Mouse (Mus musculus) midbrain, embryonic 14.5 days (tissue): ENCODE measurements around the gene Cdc42se1. TPM values are rescaled to one million over a fixed set of nuclear protein-coding genes. Genes with fewer than 3 reads are reported as not detected.

ENCODE experiments used
- ATAC-seq: fragments of 200-750 bp; cut with Nextera tagmentation; 2 replicates; pipeline ENCODE4 v1.8.0; 2017; ENCODE audit warnings: moderate number of reproducible peaks, moderate library complexity; ENCODE audit not compliant: low FRiP score, low TSS enrichment
- DNase-seq: peaks from one replicate; pipeline ENCODE4 v3.0.0-alpha.2; 2015
- H3K27ac ChIP-seq: fragments of 300-500 bp; sonication (generic); replicated peaks from 2 replicates; pipeline ENCODE4 v1.5.1; 2014; ENCODE audit warnings: mild to moderate bottlenecking, low read depth, low read length, moderate library complexity
- H3K27me3 ChIP-seq: fragments of 300-500 bp; sonication (generic); 2 replicates; pipeline ENCODE4 v1.6.1; 2014; ENCODE audit warnings: low read length, control low read depth, mixed read lengths; ENCODE audit not compliant: control insufficient read depth, insufficient read depth
- H3K36me3 ChIP-seq: fragments of 300-500 bp; sonication (generic); 2 replicates; pipeline ENCODE4 v1.6.1; 2014; ENCODE audit warnings: low read length, control low read depth; ENCODE audit not compliant: control insufficient read depth, insufficient read depth
- H3K4me1 ChIP-seq: fragments of 300-500 bp; sonication (generic); 2 replicates; pipeline ENCODE4 v1.6.1; 2014; ENCODE audit warnings: mild to moderate bottlenecking, antibody characterized with exemption, low read length, control low read depth; ENCODE audit not compliant: control insufficient read depth, insufficient read depth
- H3K4me2 ChIP-seq: fragments of 300-500 bp; sonication (generic); 2 replicates; pipeline ENCODE4 v1.6.1; 2014; ENCODE audit warnings: mild to moderate bottlenecking, low read length, moderate library complexity
- H3K4me3 ChIP-seq: fragments of 300-500 bp; sonication (generic); replicated peaks from 2 replicates; pipeline ENCODE4 v1.5.1; 2014; ENCODE audit warnings: low read depth, low read length
- H3K9ac ChIP-seq: fragments of 300-500 bp; sonication (generic); replicated peaks from 2 replicates; pipeline ENCODE4 v1.6.1; 2014; ENCODE audit warnings: mild to moderate bottlenecking, low read length, moderate library complexity
- H3K9me3 ChIP-seq: fragments of 300-500 bp; sonication (generic); 2 replicates; pipeline ENCODE4 v1.6.1; 2016; ENCODE audit warnings: low read length, control low read depth, mixed read lengths; ENCODE audit not compliant: control insufficient read depth
- WGBS: fragments of 180-500 bp; shearing (Covaris S2); extraction: QIAGEN DNeasy Blood & Tissue Kit; methylation state at CpG from one replicate; pipeline ENCODE4 v1.1.7; 2014; 5-methylcytosine and 5-hydroxymethylcytosine counted together
- polyA plus RNA-seq: library from polyadenylated mRNA; unstranded; fragments of >200 nt; fragmentation: Nextera tagmentation; extraction: Ambion mirVana; gene quantifications from 2 replicates; pipeline ENCODE4 v1.2.1, GENCODE M21; 2014

Gene Cdc42se1
- polyA plus RNA-seq, 1 experiment from 2014 or later = 64.5 TPM

DNA sequence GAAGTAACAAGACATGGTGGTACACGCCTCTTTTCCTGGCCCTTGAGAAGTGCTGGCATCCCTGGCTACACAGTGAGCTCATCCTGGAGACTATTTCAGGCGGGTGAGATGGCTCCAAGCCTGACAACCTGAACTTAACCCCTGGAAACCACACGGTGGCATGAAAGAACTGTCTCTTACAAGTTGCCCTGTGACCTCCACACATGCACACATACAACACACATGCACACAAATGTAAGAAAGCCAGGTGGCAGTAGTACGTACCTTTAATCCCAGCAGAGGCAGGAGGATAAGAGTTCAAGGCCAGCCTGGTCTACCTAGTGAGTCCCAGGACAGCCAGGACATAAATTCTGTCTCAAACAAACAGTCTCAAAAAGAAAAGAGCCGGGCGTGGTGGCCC is 10.5 kb downstream of the Cdc42se1 start:
- H3K4me2 ChIP-seq = no peak overlapping the region
- no peak for DNase-seq
- H3K4me3 ChIP-seq = no peak overlapping the region
- H3K27ac ChIP-seq = no peak overlapping the region
- 89% methylated on average over 6 of the region's 6 CpGs for WGBS
- H3K27me3 ChIP-seq = no peaks in the 10 kb centered on the region
- peaks cover 43% of the 10 kb centered on the region for H3K36me3 ChIP-seq
- ATAC-seq = no peak
- H3K9me3 ChIP-seq = no peaks in the 10 kb centered on the region
- no peak overlapping the region for H3K9ac ChIP-seq
- H3K4me1 ChIP-seq = no peaks in the 10 kb centered on the region

DNA sequence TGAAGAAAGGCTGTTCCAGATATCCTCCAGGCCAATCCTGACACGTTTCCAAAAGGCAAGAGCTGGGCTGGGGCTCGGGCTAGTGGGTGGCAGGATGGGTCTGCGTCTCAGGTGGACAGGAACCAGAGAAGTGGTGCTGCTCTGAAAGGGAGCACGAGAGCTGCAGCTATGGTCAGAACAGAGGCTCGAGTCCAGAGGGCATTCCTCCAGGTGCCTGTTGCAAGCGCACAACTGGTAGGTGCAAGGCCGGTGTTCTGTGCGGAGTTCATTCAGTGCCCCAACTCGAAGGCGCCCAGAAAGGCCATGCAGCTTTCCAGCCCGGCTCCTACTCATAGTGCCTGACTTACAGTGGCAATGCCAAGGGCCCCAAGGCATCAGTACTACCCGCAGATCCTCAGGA is 11.4 kb downstream of the Cdc42se1 start:
- Histone ChIP-seq H3K4me2 (no peak overlapping the region), H3K4me1 (no peaks in the 10 kb centered on the region), H3K27me3 (no peaks in the 10 kb centered on the region), H3K27ac (no peak overlapping the region), H3K9me3 (no peaks in the 10 kb centered on the region), H3K36me3 (peaks cover 33% of the 10 kb centered on the region), H3K9ac (no peak overlapping the region), H3K4me3 (no peak overlapping the region)
- ATAC-seq (no peak), DNase-seq (no peak)
- 91% methylated on average over 12 of the region's 12 CpGs for WGBS

DNA sequence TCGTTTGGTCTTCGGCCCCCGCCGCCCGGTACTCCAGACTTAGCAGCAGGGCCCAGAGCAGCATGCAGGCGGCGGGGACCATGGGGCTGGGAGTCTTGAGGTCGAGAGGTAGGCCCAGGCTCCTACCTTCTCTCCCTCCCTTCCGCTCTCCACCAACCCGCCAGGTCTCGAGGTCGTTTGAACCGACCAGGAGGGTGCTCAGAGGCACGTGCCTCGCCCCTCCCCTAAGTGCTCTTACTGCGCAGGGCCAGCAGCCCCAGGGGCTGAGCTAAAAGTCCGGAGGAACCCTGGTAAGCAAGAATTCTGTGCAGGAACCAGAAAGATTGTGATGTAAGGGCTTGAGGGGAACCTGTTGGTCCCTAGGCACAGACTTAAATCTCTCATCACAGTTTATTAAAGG is 12.4 kb downstream of the Cdc42se1 start:
- no peak overlapping the region for H3K27ac ChIP-seq
- WGBS = 40% methylated on average over 17 of the region's 17 CpGs
- no peak overlapping the region for H3K4me3 ChIP-seq
- ATAC-seq (no peak), DNase-seq (no peak)
- peaks cover 27% of the 10 kb centered on the region for H3K36me3 ChIP-seq
- no peak overlapping the region for H3K4me2 ChIP-seq
- no peaks in the 10 kb centered on the region for H3K4me1 ChIP-seq
- H3K9ac ChIP-seq = peak overlapping the region; percentile 6; the same call in 1 of the 2 replicates
- H3K9me3 ChIP-seq = no peaks in the 10 kb centered on the region
- no peaks in the 10 kb centered on the region for H3K27me3 ChIP-seq

DNA sequence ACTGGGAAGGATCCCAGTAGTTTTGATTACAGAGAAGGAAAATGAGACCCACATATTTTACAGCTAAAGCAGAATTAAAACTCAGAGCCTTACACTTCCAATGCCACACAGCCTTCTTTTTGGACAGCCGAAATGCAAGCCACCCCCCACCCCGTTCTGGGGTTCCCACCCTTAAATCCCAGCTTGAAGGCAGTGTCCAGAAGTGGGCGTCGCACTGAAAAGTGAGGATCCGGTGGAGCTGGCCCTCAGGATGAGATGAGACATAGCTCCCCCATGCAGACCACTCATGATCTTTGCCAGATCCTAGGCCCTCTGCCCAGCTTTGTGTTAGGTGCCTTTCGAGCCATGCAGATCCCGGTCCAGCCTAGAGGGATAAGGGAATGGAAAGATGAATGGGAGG is 13.0 kb downstream of the Cdc42se1 start, which contains the start of gene Gm128:
Gene Gm128, minus strand, starts transcription at position 101 of the 400 bp plus-strand sequence.
- Histone ChIP-seq H3K4me3 (no peak within 1 kb of the TSS), H3K9ac (peak within 1 kb of the TSS; percentile 6; the same call in 1 of the 2 replicates), H3K27me3 (no peaks in the 10 kb centered on the region), H3K36me3 (peaks cover 21% of the 10 kb centered on the region; the same call in 1 of the 2 replicates), H3K9me3 (no peaks in the 10 kb centered on the region), H3K4me2 (no peak within 1 kb of the TSS), H3K4me1 (no peaks in the 10 kb centered on the region), H3K27ac (no peak within 1 kb of the TSS)
- ATAC-seq = no peak
- WGBS = 78% methylated on average over 7 of the region's 7 CpGs
- DNase-seq = no peak

DNA sequence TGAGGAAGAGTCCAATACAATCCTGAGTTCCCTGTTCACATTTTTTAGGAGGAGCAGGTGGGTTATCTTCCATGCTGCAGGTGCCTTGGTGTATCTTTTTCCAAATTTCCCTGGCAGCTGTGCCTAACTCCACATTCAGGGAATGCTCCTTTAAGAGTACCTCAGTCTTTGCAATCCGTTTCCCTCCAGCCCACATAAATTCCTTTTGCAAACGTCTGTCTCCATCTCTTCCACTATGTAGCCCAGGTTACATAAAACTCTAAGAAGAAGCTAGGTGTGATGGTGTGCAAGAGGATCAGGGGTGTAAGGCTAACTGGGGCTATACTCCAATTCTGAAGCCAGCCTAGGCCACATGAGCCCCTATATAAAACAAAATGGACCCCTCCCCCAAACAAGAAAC is 14.6 kb downstream of the Cdc42se1 start:
- H3K27me3 ChIP-seq = no peaks in the 10 kb centered on the region
- no peaks in the 10 kb centered on the region for H3K4me1 ChIP-seq
- H3K9ac ChIP-seq = no peak overlapping the region
- ATAC-seq (no peak), DNase-seq (no peak)
- WGBS = 86% methylated on average over 2 of the region's 2 CpGs
- H3K27ac ChIP-seq = no peak overlapping the region
- no peak overlapping the region for H3K4me2 ChIP-seq
- H3K9me3 ChIP-seq = no peaks in the 10 kb centered on the region
- peaks cover 9% of the 10 kb centered on the region; the same call in 1 of the 2 replicates for H3K36me3 ChIP-seq
- no peak overlapping the region for H3K4me3 ChIP-seq

DNA sequence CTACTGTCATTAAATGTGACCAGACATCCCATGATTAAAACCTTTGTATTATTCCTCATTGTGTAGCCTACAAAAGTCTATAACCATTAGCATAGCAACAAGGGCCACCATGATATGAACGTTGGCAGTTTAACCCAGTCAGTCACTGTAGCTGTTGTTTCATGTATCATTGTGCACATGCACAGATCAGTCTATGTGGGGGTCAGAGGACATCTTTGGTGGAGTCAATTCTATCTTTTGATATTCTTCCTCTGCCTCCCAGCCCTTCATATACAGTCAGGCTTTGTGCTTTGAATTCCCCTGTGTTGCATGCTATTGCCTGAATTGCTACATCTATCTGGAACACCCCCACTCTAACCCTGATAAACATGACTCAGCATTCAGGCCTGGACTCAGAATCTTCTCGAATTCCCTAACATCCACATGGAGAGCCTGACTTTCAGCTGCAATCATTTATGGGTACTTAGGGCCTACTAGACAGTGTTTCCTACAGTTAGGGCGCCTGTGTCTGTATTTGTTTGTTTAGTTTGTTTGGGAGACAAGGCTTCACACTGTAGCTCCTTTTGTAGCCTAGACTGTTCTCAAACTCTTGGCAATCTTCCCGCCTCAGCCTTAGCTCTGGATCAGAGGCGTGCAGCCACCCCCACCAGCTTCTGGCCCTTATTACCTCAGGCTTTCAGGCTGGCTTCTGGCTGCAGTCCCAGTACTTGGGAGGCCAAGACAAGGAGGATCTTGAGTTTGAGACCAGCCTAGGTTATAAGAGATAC is 18.1 kb downstream of the Cdc42se1 start:
- H3K4me2 ChIP-seq = no peak overlapping the region
- peaks cover 8% of the 10 kb centered on the region; the same call in 1 of the 2 replicates for H3K36me3 ChIP-seq
- no peak overlapping the region for H3K9ac ChIP-seq
- WGBS = 88% methylated on average over 5 of the region's 5 CpGs
- H3K27me3 ChIP-seq = no peaks in the 10 kb centered on the region
- peak; percentile 22 for DNase-seq
- no peaks in the 10 kb centered on the region for H3K4me1 ChIP-seq
- H3K4me3 ChIP-seq = no peak overlapping the region
- H3K27ac ChIP-seq = no peak overlapping the region
- H3K9me3 ChIP-seq = no peaks in the 10 kb centered on the region
- ATAC-seq = no peak

DNA sequence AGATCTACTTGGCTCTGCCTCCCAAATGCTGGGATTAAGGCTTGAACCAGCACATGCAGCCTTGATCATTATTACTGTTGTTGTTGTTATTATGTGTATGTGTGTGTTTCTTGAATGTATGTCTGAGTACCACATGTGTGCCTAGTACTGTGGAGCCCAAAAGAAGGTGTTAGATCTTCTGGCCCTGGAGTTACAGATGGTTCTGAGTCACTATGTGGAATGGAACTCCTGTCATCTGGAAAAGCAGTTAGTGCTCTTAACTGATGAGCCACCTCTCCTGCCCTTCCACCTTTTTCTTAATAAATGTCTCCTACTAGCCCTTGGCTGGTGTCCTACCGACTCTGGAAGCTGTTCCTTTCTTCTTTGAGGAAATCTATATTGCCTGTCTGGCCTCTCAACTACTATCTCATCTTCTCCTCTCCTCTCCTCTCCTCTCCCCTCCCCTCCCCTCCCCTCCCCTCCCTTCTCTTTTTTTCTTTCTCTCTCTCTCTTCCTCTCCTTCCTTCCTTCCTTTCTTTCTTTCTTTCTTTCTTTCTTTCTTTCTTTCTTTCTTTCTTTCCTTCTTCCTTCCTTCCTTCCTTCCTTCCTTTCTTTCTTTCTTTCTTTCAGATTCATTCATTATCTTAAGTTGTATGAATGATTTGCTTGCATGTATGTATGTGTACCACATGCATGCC is 19.3 kb downstream of the Cdc42se1 start:
- Histone ChIP-seq H3K27ac (no peak overlapping the region), H3K36me3 (peaks cover 18% of the 10 kb centered on the region; the same call in 1 of the 2 replicates), H3K4me1 (no peaks in the 10 kb centered on the region), H3K27me3 (no peaks in the 10 kb centered on the region), H3K4me3 (no peak overlapping the region), H3K9me3 (no peaks in the 10 kb centered on the region), H3K4me2 (no peak overlapping the region), H3K9ac (no peak overlapping the region)
- no peak for ATAC-seq
- DNase-seq = no peak
- WGBS = 71% methylated on average over 1 of the region's 1 CpGs

DNA sequence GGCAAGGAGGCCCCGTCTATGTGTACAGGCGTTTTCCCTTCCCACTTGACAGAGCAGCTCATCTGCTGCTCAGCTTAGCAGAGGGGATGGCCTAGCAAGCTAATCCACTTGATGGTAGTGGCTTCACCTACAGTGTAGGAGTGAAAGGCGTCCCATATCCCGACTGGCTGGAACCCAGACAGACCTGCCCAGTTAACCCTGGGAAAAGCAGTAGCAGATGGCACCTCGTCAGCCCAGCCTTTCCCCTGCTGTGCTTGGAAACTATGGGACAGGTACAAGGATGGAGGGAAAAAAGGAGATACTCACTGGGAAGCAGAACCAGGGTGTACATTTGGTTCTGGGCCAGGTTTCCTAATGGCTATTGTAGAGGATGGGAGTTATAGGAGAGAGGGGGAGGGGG is 21.8 kb downstream of the Cdc42se1 start:
- no peak overlapping the region for H3K4me3 ChIP-seq
- ATAC-seq (no peak), DNase-seq (no peak)
- no peak overlapping the region for H3K4me2 ChIP-seq
- no peaks in the 10 kb centered on the region for H3K27me3 ChIP-seq
- H3K27ac ChIP-seq = no peak overlapping the region
- 89% methylated on average over 5 of the region's 5 CpGs for WGBS
- H3K9ac ChIP-seq = no peak overlapping the region
- no peaks in the 10 kb centered on the region for H3K9me3 ChIP-seq
- H3K4me1 ChIP-seq = no peaks in the 10 kb centered on the region
- H3K36me3 ChIP-seq = peaks cover 32% of the 10 kb centered on the region
